Mouse (Mus musculus) small intestine, adult 2 months (tissue): ENCODE data around the gene Gm136. TPM values are rescaled to one million over a fixed set of nuclear protein-coding genes. Genes with fewer than 3 reads are reported as not detected.

Source experiments
- H3K27ac ChIP-seq: fragments of 200-500 bp; 2 replicates; pipeline ENCODE4 v1.5.1; 2012; ENCODE audit warnings: low read depth, low read length, control low read depth, inconsistent platforms; ENCODE audit not compliant: insufficient read depth
- H3K27me3 ChIP-seq: fragments of 200-500 bp; 2 replicates; pipeline ENCODE4 v1.6.1; 2012; ENCODE audit warnings: mild to moderate bottlenecking, moderate library complexity, low read length, inconsistent platforms; ENCODE audit not compliant: control insufficient read depth, insufficient read depth
- H3K36me3 ChIP-seq: fragments of 200-500 bp; 2 replicates; pipeline ENCODE4 v1.6.1; 2012; ENCODE audit warnings: mild to moderate bottlenecking, low read length, control low read depth, inconsistent platforms; ENCODE audit not compliant: control insufficient read depth, insufficient read depth
- H3K4me1 ChIP-seq: fragments of 200-500 bp; 2 replicates; pipeline ENCODE4 v1.6.1; 2012; ENCODE audit warnings: low read length, inconsistent platforms, mixed read lengths; ENCODE audit not compliant: control insufficient read depth, insufficient read depth, insufficient read length
- H3K4me3 ChIP-seq: fragments of 200-500 bp; 2 replicates; pipeline ENCODE4 v1.5.1; 2012; ENCODE audit warnings: low read depth, mild to moderate bottlenecking, control low read depth, inconsistent platforms, low read length, moderate library complexity
- CTCF ChIP-seq: fragments of 200-500 bp; IDR thresholded peaks from 2 replicates; pipeline ENCODE4 v1.5.1; 2012; ENCODE audit warnings: low read depth, mild to moderate bottlenecking, control low read depth, inconsistent platforms, low read length, moderate library complexity, mixed read lengths; ENCODE audit not compliant: insufficient replicate concordance, insufficient read length; ENCODE audit errors: extremely low read depth
- POLR2A ChIP-seq: fragments of 200-500 bp; IDR thresholded peaks from 2 replicates; pipeline ENCODE4 v1.6.1; 2012; ENCODE audit warnings: low read depth, mild to moderate bottlenecking, control low read depth, inconsistent platforms, low read length, moderate library complexity
- WGBS: fragments of 180-500 bp; shearing (Covaris S2); methylation state at CpG from one replicate; pipeline ENCODE4 v1.1.7; 2018; 5-methylcytosine and 5-hydroxymethylcytosine counted together
- polyA plus RNA-seq: library from polyadenylated mRNA; depleted of rRNA; stranded (reverse); fragments of >200 nt; gene quantifications from 2 replicates; pipeline ENCODE4 v1.2.3, GENCODE M21; 2012; rRNA removed

Gm136 gene
- not detected in 2 replicates for polyA plus RNA-seq

DNA sequence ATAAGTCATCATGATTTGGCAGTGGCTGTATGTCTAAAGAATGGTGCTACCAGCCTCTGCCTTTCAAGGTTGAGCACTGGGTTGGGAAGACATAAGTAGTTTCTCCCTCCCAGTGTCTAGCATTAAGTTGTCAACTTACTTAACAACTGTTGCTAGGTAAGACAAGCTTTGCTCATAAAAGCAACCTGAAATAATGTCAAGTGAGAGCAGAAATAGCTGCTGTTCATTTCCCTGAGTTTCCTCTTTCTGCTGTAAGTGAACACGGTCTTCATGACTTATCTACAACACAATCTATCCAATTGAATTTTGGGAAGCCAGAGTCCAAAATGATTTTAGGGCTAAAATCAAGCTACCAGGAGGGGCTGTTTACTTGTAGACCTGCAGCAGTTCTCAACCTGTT is at the start of gene Gm136:
Gene Gm136 (minus strand): TSS at position 101 of the 400 bp plus-strand sequence.
- Histone ChIP-seq H3K27ac (no peak within 1 kb of the TSS), H3K4me1 (no peaks in the 10 kb centered on the region), H3K4me3 (no peak within 1 kb of the TSS), H3K27me3 (no peaks in the 10 kb centered on the region), H3K36me3 (no peaks in the 10 kb centered on the region)
- TF ChIP-seq CTCF (no peak), POLR2A (no peak)
- WGBS = 74% methylated on average over 1 of the region's 1 CpGs

DNA sequence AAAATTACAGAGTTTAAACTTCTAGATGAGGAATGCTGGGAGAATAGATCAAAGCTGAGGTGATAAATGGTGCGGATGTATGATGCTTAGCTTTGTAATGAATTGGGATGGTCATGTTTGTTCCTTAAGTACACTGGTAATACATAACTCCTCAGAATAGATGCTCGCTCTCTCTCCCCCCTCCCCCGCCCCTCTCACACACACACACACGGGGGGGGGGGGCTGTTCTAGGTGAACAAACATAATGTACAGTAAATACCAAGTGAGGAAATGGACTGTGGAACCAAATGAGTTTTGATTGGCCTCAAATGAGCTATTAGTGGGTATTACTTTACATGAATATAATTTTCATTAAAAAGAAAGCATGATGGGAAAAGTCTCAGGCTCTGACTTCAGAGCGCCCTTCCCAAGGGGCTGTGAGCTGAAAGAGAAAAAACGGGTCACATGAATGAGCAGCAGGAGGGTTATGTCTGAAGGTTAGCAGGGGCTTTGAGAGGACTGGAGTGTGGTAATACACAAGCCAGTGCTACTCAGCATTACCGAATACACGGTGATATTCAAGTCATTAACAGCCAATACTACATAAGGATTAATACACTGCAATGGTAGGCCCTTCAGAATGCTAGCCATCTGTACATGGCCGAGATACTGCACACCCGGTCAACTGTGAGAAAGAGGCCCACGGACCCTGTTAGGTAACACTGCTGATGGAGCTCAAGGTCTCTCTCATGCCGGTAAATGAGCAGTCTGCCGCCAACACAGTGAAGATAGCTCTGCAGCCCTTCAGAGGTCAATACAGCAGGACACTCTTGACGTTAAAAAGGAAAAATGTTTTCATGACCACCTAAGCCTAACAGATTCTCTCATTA is 45.3 kb upstream of the Gm136 start:
- TF ChIP-seq CTCF (no peak), POLR2A (no peak)
- Histone ChIP-seq H3K27me3 (no peaks in the 10 kb centered on the region), H3K36me3 (peaks cover 10% of the 10 kb centered on the region), H3K4me3 (no peak overlapping the region), H3K27ac (no peak overlapping the region), H3K4me1 (no peaks in the 10 kb centered on the region)
- 86% methylated on average over 14 of the region's 14 CpGs for WGBS

DNA sequence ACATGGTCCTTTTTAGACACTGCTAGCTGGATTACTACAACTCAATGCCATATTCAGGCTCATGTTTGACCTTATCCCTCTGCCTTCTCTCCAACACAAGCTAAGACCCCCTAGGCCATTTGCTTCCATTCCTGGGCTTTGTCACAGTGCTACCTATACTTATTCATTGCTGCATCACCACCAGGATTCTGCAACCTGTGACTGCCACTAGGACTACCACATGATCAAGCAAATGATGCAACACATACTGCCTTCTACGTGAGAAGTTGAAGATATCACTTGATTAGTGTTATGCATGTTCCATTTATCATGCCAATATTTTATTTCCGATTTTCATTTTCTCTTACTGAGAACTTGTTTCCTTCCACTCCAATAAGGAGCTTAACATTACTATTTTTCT is 41.9 kb upstream of the Gm136 start:
- Histone ChIP-seq H3K36me3 (0 out of 2 replicates have a peak, but pooled peaks cover 2% of the 10 kb centered on the region), H3K27ac (no peak overlapping the region), H3K4me1 (no peaks in the 10 kb centered on the region), H3K4me3 (no peak overlapping the region), H3K27me3 (no peaks in the 10 kb centered on the region)
- 77% methylated on average over 2 of the region's 2 CpGs for WGBS
- TF ChIP-seq POLR2A (no peak), CTCF (no peak)

DNA sequence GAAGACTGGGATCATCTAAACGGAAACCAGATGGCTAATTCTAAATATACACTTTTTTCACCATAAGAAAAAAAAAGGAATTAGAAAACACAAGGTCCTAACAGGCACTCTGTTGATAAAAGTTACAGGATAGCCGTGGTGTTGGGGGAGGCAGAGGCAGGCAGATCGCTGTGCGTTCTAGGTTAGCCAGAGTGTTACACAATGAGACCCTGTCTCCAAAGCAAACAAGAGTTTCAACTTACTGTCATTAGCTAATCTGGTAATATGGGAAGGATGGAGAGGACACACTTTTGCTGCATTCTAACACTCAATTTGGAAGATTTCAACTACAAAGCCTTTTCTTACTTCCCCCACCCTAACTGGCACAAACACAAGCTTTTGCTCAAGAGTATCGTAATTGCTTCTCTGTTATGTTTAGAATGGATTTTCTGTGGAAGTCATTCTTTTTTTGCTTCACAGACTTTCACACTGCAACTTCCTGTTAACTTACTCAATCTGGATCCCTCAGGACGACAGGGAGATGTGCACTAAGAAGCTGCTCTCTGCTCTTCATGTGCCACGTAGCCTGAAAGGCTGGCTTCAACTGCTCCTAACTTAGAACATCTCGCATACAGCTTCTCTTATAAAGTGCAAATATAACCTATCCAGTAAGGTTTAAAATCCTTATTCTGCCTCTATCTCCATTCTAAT is 41.4 kb upstream of the Gm136 start:
- no peaks in the 10 kb centered on the region for H3K27me3 ChIP-seq
- 74% methylated on average over 8 of the region's 8 CpGs for WGBS
- H3K4me1 ChIP-seq = no peaks in the 10 kb centered on the region
- no peaks in the 10 kb centered on the region for H3K36me3 ChIP-seq
- no peak overlapping the region for H3K4me3 ChIP-seq
- no peak for TF ChIP-seq POLR2A
- TF ChIP-seq CTCF = no peak
- H3K27ac ChIP-seq = no peak overlapping the region

DNA sequence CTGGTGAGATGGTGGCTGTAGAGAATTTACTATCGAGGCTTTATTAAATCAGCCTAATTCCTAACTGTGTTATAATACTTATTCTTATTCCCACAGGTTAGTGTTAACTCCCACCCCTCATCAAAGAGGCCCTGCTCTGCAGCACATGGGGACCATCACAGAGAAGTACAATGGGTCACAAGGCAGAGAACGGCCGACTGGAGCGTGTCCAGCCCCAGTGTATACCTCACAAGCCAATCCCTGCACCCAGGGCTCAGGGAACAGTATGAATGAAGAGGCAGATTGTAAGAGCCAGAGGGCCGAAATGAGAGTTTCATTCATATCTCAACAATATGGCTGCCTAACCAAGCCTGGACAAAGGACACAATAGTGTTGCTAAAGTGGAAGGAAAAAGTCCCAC is 40.2 kb upstream of the Gm136 start:
- no peak overlapping the region for H3K4me3 ChIP-seq
- H3K27me3 ChIP-seq = no peaks in the 10 kb centered on the region
- no peak for TF ChIP-seq CTCF
- no peak for TF ChIP-seq POLR2A
- 81% methylated on average over 5 of the region's 5 CpGs for WGBS
- no peaks in the 10 kb centered on the region for H3K36me3 ChIP-seq
- H3K27ac ChIP-seq = no peak overlapping the region
- no peaks in the 10 kb centered on the region for H3K4me1 ChIP-seq

DNA sequence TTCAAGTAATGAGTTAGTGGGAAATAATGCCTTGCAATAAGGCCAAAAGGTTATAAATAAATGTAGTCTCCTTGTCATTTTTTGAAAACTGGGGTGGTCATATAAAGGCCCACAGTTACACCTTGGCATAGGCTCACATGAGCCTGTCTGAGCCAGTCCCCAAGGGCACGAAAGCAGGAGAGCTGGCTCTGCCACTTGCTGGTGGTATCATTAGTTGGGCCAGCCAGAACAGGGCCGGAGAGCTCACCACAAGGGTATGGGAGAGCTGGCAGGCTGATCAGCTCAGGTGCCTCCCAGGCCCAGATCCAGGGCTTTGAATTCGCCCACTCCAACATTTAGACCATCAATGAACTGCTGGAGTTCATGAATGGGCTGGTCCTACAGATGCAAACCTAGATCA is 30.4 kb upstream of the Gm136 start:
- Histone ChIP-seq H3K27ac (no peak overlapping the region), H3K4me1 (no peaks in the 10 kb centered on the region), H3K27me3 (no peaks in the 10 kb centered on the region), H3K4me3 (no peak overlapping the region), H3K36me3 (no peaks in the 10 kb centered on the region)
- TF ChIP-seq POLR2A (no peak), CTCF (no peak)
- WGBS = 85% methylated on average over 3 of the region's 3 CpGs

DNA sequence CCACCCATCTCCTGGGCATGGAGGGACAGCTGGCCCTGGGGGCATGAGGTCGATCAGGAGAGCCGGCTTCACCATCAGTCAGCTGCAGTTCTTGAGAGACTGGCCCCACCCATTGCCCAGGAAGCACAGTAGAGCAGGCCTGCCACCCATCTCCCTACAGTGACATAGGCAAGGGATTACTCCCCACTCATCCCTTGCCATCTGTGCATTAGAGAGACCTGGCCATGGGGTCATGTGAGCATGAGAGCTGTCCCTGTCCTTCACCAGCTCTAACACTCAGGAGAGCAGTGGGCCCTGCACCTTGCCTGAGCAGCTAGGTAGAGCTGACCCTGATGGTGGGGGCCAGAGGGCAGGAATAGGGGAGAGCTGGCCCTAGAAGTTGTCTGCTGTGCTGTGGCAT is 29.6 kb upstream of the Gm136 start:
- TF ChIP-seq POLR2A (no peak), CTCF (no peak)
- H3K27me3 ChIP-seq = no peaks in the 10 kb centered on the region
- no peaks in the 10 kb centered on the region for H3K4me1 ChIP-seq
- 62% methylated on average over 2 of the region's 2 CpGs for WGBS
- no peak overlapping the region for H3K4me3 ChIP-seq
- H3K36me3 ChIP-seq = no peaks in the 10 kb centered on the region
- no peak overlapping the region for H3K27ac ChIP-seq
